Mouse (Mus musculus): ENCODE data around the gene Ssr2. TPM values are rescaled to one million over a fixed set of nuclear protein-coding genes. Genes with fewer than 3 reads are reported as not detected.
"Not testable (repeated sequence)": the region's sequence is repeated elsewhere in the genome, so short reads cannot be mapped to it uniquely, and the experiment has no call there.

Gene Ssr2
- total RNA-seq, 2 experiments from 2014 or later = 70.7 to 73.8 TPM

GRCm38 (mm10) chr3:88559596-88559995 lies 16.1 kb upstream of the Ssr2 start:
- no peak for DNase-seq
- intact Hi-C loops (cut with DNase I) = loop anchor here (10.0 kb wide), 1 partner anchor 1695 kb away; the partner anchor contains the start of gene Crtc2

GRCm38 (mm10) chr3:88561989-88562388 lies 13.7 kb upstream of the Ssr2 start:
- intact Hi-C loops (cut with DNase I) = no loop called here
- no peak for DNase-seq

- DNase-seq = no peak
- intact Hi-C loops (cut with DNase I) = no loop called here
These were observed 12.2 kb upstream of the Ssr2 start for GRCm38 (mm10) chr3:88563442-88563841.

GRCm38 (mm10) chr3:88563966-88564365 lies 11.7 kb upstream of the Ssr2 start:
- no peak for DNase-seq

GRCm38 (mm10) chr3:88566116-88566515 lies 9.6 kb upstream of the Ssr2 start:
- DNase-seq = no peak
- intact Hi-C loops (cut with DNase I) = no loop called here

More at GRCm38 (mm10) chr3:88563966-88564365, 11.7 kb upstream of the Ssr2 start:
- intact Hi-C loops (cut with DNase I) = no loop called here

DNA sequence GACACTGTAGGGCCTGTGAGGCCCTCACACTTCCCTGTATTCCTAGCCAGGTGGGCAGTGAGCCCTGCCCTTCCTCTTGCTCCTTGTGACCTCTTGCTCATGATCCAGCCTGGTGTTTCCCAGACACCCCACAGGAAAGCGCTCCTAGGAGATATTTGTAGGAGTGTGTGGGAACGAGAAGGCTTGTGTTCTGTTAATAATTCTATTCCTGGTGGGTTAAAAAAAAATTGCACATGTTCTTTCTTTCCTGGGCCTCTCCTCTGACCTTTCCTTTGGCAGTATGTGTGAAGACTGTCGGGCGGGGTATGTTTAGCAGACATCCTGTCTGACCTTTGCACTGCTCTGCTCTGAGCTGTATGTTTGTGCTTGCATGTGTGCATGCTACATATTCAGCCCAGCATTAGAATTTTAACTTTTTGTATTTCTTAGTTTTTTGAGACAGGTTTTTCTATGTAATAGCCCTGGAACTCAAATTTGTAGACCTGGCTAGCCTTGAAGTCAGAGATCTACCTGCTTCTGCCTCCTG lies 9.1 kb upstream of the Ssr2 start:
- no peak for DNase-seq
- intact Hi-C loops (cut with DNase I) = no loop called here

DNA sequence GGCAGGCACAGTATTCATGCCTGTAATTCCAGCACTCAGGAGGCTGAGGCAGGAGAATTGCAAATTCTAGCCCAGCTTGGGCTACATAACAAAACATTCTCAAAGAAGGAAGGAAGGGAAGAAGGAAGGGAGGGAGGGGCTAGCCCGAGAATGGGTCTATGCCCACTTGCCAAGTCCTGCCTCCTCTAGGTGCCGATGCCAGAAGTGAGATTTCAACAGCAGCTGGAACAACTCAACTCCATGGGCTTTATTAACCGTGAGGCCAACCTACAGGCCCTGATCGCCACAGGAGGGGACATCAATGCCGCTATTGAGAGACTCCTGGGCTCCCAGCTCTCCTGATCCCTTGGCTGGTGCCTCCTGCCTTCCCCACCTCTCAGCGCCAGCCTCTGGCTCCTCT lies 7.8 kb upstream of the Ssr2 start:
- intact Hi-C loops (cut with DNase I) = no loop called here
- no peak for DNase-seq

DNA sequence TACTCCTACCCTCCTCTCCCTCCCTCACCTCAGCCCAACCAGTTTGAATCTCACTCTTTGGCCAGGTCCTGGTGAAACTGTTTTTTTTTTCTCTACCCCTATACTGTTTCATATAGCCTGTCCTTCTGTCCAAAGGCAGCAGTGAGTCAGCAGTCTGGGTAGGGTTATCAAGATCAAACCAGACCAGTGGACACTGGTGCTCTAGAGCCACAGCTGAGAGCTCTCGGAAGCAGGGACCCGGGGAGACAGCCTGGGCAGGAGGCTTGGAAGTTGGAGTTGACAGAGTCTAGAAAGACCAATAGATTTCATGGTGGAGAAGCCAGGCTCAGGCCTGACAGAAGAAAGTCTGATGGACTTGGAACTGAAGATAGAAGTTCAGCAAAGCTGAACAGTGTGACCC lies 7.1 kb upstream of the Ssr2 start:
- intact Hi-C loops (cut with DNase I) = no loop called here
- no peak for DNase-seq

DNA sequence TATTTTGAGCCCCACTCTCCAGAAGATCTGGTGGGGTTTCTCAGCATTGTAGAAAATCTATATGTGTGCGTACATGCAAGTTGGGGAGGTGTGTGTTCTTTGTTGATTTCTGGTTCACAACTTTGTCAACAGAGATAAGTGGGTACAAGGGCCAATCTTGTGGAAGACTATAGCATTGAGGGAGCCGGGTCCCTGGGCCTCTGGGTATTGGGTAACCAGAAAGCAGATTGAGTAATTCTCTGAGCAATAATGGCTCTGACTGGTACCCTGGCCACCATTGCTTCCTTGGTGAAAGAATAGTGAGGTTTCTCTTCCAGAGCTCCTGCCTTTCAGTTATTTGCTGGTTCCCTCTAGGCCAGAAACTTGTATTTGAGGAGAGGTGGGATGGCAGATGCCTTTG lies 6.6 kb upstream of the Ssr2 start:
- no peak for DNase-seq
- intact Hi-C loops (cut with DNase I) = no loop called here

- intact Hi-C loops (cut with DNase I) = no loop called here
- no peak for DNase-seq
These were observed 6.0 kb upstream of the Ssr2 start for GRCm38 (mm10) chr3:88569694-88570093.

GRCm38 (mm10) chr3:88570341-88570740 lies 5.3 kb upstream of the Ssr2 start:
- intact Hi-C loops (cut with DNase I) = no loop called here

DNA sequence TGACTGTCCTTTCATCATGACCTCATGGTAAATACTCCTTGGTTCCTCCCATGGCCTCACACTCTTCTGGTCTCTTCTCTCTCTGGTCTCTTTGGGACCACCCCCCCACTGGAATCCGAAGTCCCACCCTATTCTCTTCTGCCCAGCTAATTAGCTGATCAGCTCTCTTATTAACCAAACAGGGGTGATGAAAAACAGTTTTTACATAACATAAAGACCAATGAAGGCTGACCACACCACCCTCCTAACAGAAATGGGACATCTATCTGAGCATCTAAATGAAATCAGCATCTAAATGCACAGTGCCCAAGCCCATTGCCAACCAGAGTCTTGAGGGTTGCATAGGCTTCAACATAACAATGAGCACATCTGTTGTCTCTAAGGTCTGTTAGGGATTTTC lies 3.8 kb upstream of the Ssr2 start:
- no peak for DNase-seq
- intact Hi-C loops (cut with DNase I) = no loop called here

More at GRCm38 (mm10) chr3:88570341-88570740, 5.3 kb upstream of the Ssr2 start:
- no peak for DNase-seq

GRCm38 (mm10) chr3:88572835-88573234 lies 2.8 kb upstream of the Ssr2 start:
- intact Hi-C loops (cut with DNase I) = no loop called here
- DNase-seq = no peak

- DNase-seq = no peak
- intact Hi-C loops (cut with DNase I) = no loop called here
These were observed 1.9 kb upstream of the Ssr2 start for GRCm38 (mm10) chr3:88573810-88574209.

DNA sequence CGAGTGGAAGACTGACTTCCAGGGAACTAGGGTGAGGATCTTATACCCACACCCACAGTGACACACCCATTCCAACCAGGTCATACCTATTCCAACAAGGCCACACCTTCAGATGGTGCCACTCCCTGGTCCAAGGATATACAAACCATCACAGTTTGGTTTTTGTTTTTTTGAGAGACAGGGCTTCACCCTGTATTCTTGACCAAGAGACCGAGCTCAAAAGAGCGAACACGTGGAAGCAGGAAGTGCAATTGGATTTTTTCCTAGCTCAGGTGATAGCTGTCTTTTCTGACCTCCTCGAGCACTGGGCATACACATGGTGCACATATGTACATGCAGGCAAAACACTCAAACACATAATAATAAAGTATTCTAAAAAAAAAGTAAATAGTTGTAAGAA lies 2.2 kb downstream of the Ssr2 start:
- DNase-seq; intact Hi-C loops (cut with DNase I): not testable (repeated sequence)

DNA sequence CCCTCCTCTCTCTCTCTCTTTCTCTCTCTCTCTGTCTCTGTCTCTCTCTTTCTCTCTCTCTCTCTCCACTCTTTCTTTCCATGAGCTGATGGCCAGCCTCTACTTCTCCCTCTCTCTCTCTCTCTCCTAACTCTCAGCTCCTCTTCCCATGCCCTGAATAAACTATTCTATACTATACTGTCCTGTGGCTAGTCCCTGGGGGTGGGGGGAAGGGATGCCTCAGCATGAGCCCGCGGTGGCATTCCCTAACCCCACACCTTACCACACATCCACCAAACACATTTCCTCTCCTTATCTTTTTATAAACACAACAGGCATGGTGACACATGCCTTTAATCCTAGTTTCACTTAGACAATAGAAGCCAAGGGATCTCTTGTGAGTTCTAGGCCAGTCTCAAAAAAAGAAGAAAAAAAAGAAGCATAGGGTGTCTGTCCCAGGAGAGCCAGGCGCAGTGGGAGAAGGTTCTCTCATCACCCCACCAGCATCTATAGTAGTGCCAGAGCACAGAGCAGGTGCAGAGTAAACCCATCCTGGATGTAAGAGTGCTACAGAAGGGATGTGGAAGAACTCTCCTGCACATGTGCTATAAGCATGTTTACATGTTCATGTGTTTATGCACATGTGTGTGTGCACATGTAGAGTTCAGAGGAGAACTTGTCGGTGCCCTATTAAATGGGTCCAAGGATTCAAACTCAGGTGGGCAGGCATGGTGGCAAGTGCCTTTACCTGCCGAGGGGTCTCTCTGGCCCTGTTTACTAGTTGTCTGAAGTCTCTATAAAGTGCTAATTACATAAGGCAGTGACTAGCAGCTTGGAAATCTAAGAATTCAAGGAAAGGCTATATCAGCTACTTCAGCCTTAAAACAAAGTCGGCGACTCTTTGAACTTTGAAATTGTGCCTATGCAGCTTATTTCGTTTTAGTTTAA lies 3.1 kb downstream of the Ssr2 start:
- intact Hi-C loops (cut with DNase I) = no loop called here

DNA sequence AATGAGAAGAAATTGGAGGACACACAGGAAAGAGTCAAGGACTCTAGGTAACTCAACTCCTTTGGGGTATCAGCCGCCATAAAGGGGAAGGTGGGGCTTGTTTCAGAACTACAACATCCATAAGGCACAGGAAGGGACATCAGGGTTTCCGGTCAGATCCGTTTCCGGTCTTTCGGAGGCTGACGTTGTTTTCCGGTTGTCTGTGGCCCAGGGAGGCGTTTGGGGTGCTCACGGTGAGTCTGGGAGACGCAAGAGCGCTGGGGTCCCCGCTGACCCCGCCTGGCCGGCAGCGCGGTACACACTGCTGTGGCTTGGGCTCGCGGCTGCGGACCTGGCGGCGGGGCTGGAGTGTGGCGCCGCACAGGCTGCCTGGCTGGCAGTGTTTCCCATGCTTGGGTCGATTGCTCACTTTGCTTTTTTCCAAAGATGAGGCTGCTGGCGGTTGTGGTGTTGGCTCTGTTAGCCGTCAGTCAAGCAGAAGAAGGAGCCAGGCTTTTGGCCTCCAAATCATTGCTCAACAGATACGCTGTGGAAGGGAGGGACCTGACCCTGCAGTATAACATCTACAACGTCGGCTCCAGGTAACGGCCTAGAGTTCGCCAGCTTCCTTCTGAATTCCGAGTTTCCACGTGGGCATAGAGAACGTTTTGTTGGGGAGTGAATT lies 3.9 kb downstream of the Ssr2 start:
- intact Hi-C loops (cut with DNase I) = loop anchor here (2.0 kb wide), 1 partner anchor 27 kb away; the partner anchor contains the start of genes Lamtor2 and Ubqln4
- DNase-seq = peak; percentile 76 to 77

More for the DNA sequence above, 3.1 kb downstream of the Ssr2 start:
- no peak for DNase-seq

GRCm38 (mm10) chr3:88585769-88586168 lies 10.1 kb downstream of the Ssr2 start:
- DNase-seq = no peak

GRCm38 (mm10) chr3:88586640-88587039 lies 11.0 kb downstream of the Ssr2 start:
- intact Hi-C loops (cut with DNase I) = no loop called here

More at GRCm38 (mm10) chr3:88585769-88586168, 10.1 kb downstream of the Ssr2 start:
- intact Hi-C loops (cut with DNase I) = no loop called here

DNA sequence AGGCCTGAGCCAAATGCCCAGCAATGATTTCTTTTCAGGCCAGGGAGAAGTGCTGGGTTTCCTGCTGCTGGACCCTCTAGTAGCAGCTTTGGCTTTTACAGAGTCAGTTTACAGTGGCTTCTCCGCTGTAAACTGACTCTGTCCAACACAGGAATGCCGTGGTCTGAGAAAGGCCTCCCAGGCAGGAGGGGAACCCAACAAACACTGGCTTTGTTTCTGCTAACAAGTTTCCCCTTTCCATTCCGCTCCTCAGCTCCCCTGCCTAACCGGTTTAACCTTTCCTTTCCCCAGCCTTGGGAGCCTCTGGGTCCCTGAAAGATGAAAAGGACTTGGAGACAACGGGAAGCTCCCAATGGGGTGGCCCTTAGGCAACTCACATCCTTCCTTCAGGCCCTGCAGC lies 14.6 kb downstream of the Ssr2 start:
- intact Hi-C loops (cut with DNase I) = no loop called here
- no peak for DNase-seq

More at GRCm38 (mm10) chr3:88586640-88587039, 11.0 kb downstream of the Ssr2 start:
- no peak for DNase-seq

- intact Hi-C loops (cut with DNase I) = no loop called here
- no peak for DNase-seq
These were observed 15.4 kb downstream of the Ssr2 start for GRCm38 (mm10) chr3:88591044-88591443.
